18 mouse cellular contexts compared by ENCODE assay signal in genomic region chr8:125446236-125446635, GRCm38 (mm10).
DNase-seq lines count a peak whose midpoint lies in the region; ATAC-seq and TF ChIP-seq lines count a peak whose summit lies in the region.
"Had no signal": no experiment of that assay in that cellular context is flagged by ENCODE, and none has a peak within 500 bp of the region (broad histone marks: within the 10 kb centered on the region; RNA-seq: fewer than 3 reads in every experiment).

No protein-coding gene starts in this region.

- H3K4me3 ChIP-seq in heart, embryonic 12.5 days = no peak overlapping the region
- H3K4me3 ChIP-seq in liver, adult 2 months (ENCODE audit: insufficient read depth, low read depth, low read length) = no peak overlapping the region
- H3K4me3 ChIP-seq in liver, embryonic 11.5 days (ENCODE audit: low read depth, low read length) = no peak overlapping the region
- H3K4me3 ChIP-seq: embryonic facial prominence, embryonic 10.5 days; forebrain, embryonic 13.5 days; hindbrain, embryonic 13.5 days had no signal

- 71% methylated on average over 4 of the region's 4 CpGs for WGBS in heart, embryonic 12.5 days
- WGBS in liver, adult 2 months = 59% methylated on average over 4 of the region's 4 CpGs
- 69% methylated on average over 4 of the region's 4 CpGs for WGBS in liver, embryonic 11.5 days

- H3K27me3 ChIP-seq in heart, embryonic 12.5 days (replicated peaks) = no peaks in the 10 kb centered on the region
- no peaks in the 10 kb centered on the region for H3K27me3 ChIP-seq in liver, adult 2 months (ENCODE audit: control insufficient read depth, insufficient read depth, low read length)
- no peaks in the 10 kb centered on the region for H3K27me3 ChIP-seq in liver, embryonic 11.5 days (replicated peaks; ENCODE audit: control insufficient read depth, insufficient read depth, low read length)
- H3K27me3 ChIP-seq: CH12.LX; forebrain, embryonic 13.5 days; hindbrain, embryonic 13.5 days had no signal

- no peak for ATAC-seq in heart, embryonic 12.5 days (ENCODE audit: insufficient number of reproducible peaks, low FRiP score)
- no peak for ATAC-seq in liver, embryonic 11.5 days (replicated peaks; ENCODE audit: low FRiP score)
- ATAC-seq: forebrain, embryonic 13.5 days; forebrain, postnatal 0 days; hindbrain, postnatal 0 days had no signal

- DNase-seq in adrenal gland, postnatal 14 days = peak; percentile 39
- DNase-seq in adrenal gland, postnatal 25 days = no peak
- DNase-seq in heart, adult 8-10 months (ENCODE audit: low spot score) = no peak
- peak; percentile 76 for DNase-seq in liver, adult 2 months (ENCODE audit: extremely low read depth, low read depth, low spot score)
- no peak for DNase-seq in liver, embryonic 11.5 days (ENCODE audit: low spot score)
- DNase-seq in yolk sac, embryonic 10.5 days (ENCODE audit: low spot score) = peak; percentile 66
- DNase-seq: cerebellum, adult 2 months; cerebellum, postnatal 10 days; forebrain, postnatal 0 days; gastrocnemius, postnatal 14 days; kidney, adult 11 months; kidney, adult 9 months had no signal

- no peaks in the 10 kb centered on the region for H3K79me2 ChIP-seq in liver, adult 2 months (ENCODE audit: control insufficient read depth, insufficient read depth, low read length)

- H3K4me2 ChIP-seq in heart, embryonic 12.5 days = no peak overlapping the region
- no peak overlapping the region for H3K4me2 ChIP-seq in liver, embryonic 11.5 days
- H3K4me2 ChIP-seq: forebrain, embryonic 13.5 days; hindbrain, embryonic 13.5 days had no signal

- peaks cover 69% of the 10 kb centered on the region for H3K36me3 ChIP-seq in heart, embryonic 12.5 days
- no peaks in the 10 kb centered on the region for H3K36me3 ChIP-seq in liver, adult 2 months (ENCODE audit: control insufficient read depth, insufficient read depth, low read length)
- H3K36me3 ChIP-seq in liver, embryonic 11.5 days (ENCODE audit: control insufficient read depth, insufficient read depth, low read length) = no peaks in the 10 kb centered on the region

- H3K9ac ChIP-seq in heart, embryonic 12.5 days = no peak overlapping the region
- H3K9ac ChIP-seq in liver, adult 2 months (ENCODE audit: low read depth, low read length) = no peak overlapping the region
- H3K9ac ChIP-seq in liver, embryonic 11.5 days (ENCODE audit: low read depth, low read length) = no peak overlapping the region
- H3K9ac ChIP-seq: forebrain, embryonic 13.5 days; forebrain, postnatal 0 days; hindbrain, embryonic 13.5 days had no signal

- H3K4me1 ChIP-seq in heart, embryonic 12.5 days (replicated peaks) = peaks cover 60% of the 10 kb centered on the region
- H3K4me1 ChIP-seq in liver, adult 2 months (ENCODE audit: control insufficient read depth, insufficient read depth, low read length) = peaks cover 3% of the 10 kb centered on the region; the same call in 1 of the 2 replicates
- no peaks in the 10 kb centered on the region for H3K4me1 ChIP-seq in liver, embryonic 11.5 days (replicated peaks; ENCODE audit: control insufficient read depth, insufficient read depth, low read length)
- H3K4me1 ChIP-seq: forebrain, embryonic 13.5 days had no signal

- H3K27ac ChIP-seq in heart, embryonic 12.5 days (ENCODE audit: poor library complexity, severe bottlenecking) = peak overlapping the region; percentile 91; the same call in 1 of the 2 replicates
- H3K27ac ChIP-seq in liver, adult 2 months (replicated peaks; ENCODE audit: insufficient read depth, low read depth, low read length) = no peak overlapping the region
- H3K27ac ChIP-seq in liver, embryonic 11.5 days (ENCODE audit: low read depth, low read length) = no peak overlapping the region
- H3K27ac ChIP-seq: embryonic facial prominence, embryonic 10.5 days; forebrain, embryonic 13.5 days; hindbrain, embryonic 13.5 days; hindbrain, postnatal 0 days had no signal

- no peak for TF ChIP-seq CTCF in liver, adult 2 months (IDR thresholded peaks at IDR 0.05; ENCODE audit: low read depth, low read length)

- TF ChIP-seq POLR2A in liver, adult 2 months (IDR thresholded peaks at IDR 0.05; ENCODE audit: extremely low read depth, insufficient read depth, low read length) = no peak

- H3K9me3 ChIP-seq in heart, embryonic 12.5 days (replicated peaks) = no peaks in the 10 kb centered on the region
- H3K9me3 ChIP-seq in liver, embryonic 11.5 days (ENCODE audit: control insufficient read depth, low read length) = no peaks in the 10 kb centered on the region
- H3K9me3 ChIP-seq: embryonic facial prominence, embryonic 10.5 days; forebrain, embryonic 13.5 days; hindbrain, embryonic 13.5 days had no signal

Comparison
In these comparisons a context has a peak if more than half of its experiments do, and no peak if none do; other contexts are left out.
1. DNase-seq: peak in adrenal gland, postnatal 14 days (single experiment), liver, adult 2 months (single experiment) and yolk sac, embryonic 10.5 days (single experiment); none in adrenal gland, postnatal 25 days (single experiment), heart, adult 8-10 months (single experiment) and liver, embryonic 11.5 days (single experiment).